Mouse (Mus musculus) intestine, postnatal 0 days (tissue): Measurements from ENCODE around the gene Hspa12a. TPM values are rescaled to one million over a fixed set of nuclear protein-coding genes. Genes with fewer than 3 reads are reported as not detected.

Source experiments
- ATAC-seq: fragments of 200-750 bp; cut with Nextera tagmentation; 2 replicates; pipeline ENCODE4 v1.8.0; 2017; ENCODE audit warnings: mild to moderate bottlenecking, moderate TSS enrichment, moderate library complexity
- H3K27ac ChIP-seq: fragments of 300-500 bp; sonication (generic); 2 replicates; pipeline ENCODE4 v1.5.1; 2014; ENCODE audit warnings: mild to moderate bottlenecking, low read depth, low read length, moderate library complexity
- H3K27me3 ChIP-seq: fragments of 300-500 bp; sonication (generic); replicated peaks from 2 replicates; pipeline ENCODE4 v1.6.1; 2014; ENCODE audit warnings: low read length, mixed read lengths; ENCODE audit not compliant: control insufficient read depth, insufficient read depth
- H3K36me3 ChIP-seq: fragments of 300-500 bp; sonication (generic); 2 replicates; pipeline ENCODE4 v1.6.1; 2014; ENCODE audit warnings: mild to moderate bottlenecking, moderate library complexity; ENCODE audit not compliant: control insufficient read depth, insufficient read depth
- H3K4me1 ChIP-seq: fragments of 300-500 bp; sonication (generic); replicated peaks from 2 replicates; pipeline ENCODE4 v1.6.1; 2014; ENCODE audit warnings: antibody characterized with exemption, low read length, mixed read lengths; ENCODE audit not compliant: control insufficient read depth, insufficient read depth
- H3K4me2 ChIP-seq: fragments of 300-500 bp; sonication (generic); replicated peaks from 2 replicates; pipeline ENCODE4 v1.6.1; 2014; ENCODE audit warnings: low read depth, mild to moderate bottlenecking, moderate library complexity
- H3K4me3 ChIP-seq: fragments of 300-500 bp; sonication (generic); 2 replicates; pipeline ENCODE4 v1.5.1; 2014; ENCODE audit warnings: low read depth, low read length
- H3K9ac ChIP-seq: fragments of 300-500 bp; sonication (generic); 2 replicates; pipeline ENCODE4 v1.6.1; 2014; ENCODE audit warnings: mild to moderate bottlenecking, low read depth, low read length
- H3K9me3 ChIP-seq: fragments of 300-500 bp; sonication (generic); 2 replicates; pipeline ENCODE4 v1.6.1; 2016; ENCODE audit warnings: mixed run types; ENCODE audit not compliant: control insufficient read depth
- CTCF ChIP-seq: sonication (generic); IDR thresholded peaks from 2 replicates; pipeline ENCODE4 v1.5.1; 2016; ENCODE audit warnings: low read depth, mild to moderate bottlenecking, control low read depth, antibody characterized with exemption, moderate library complexity
- WGBS: fragments of 180-500 bp; shearing (Covaris S2); extraction: QIAGEN DNeasy Blood & Tissue Kit; methylation state at CpG from one replicate; pipeline ENCODE4 v1.1.7; 2014; 5-methylcytosine and 5-hydroxymethylcytosine counted together
- polyA plus RNA-seq: library from polyadenylated mRNA; unstranded; fragments of >200 nt; fragmentation: Nextera tagmentation; extraction: Ambion mirVana; gene quantifications from 2 replicates; pipeline ENCODE4 v1.2.1, GENCODE M21; 2015

Hspa12a gene
- polyA plus RNA-seq, 1 experiment from 2014 or later = 3.6 TPM

GRCm38 (mm10) chr19:58866651-58867050, 76.8 kb downstream of the Hspa12a start:
- Histone ChIP-seq H3K4me2 (no peak overlapping the region), H3K9ac (no peak overlapping the region), H3K4me1 (no peaks in the 10 kb centered on the region), H3K27ac (no peak overlapping the region), H3K9me3 (no peaks in the 10 kb centered on the region), H3K27me3 (no peaks in the 10 kb centered on the region), H3K36me3 (no peaks in the 10 kb centered on the region), H3K4me3 (no peak overlapping the region)
- 50% methylated on average over 4 of the region's 4 CpGs for WGBS
- ATAC-seq = no peak
- TF ChIP-seq CTCF = no peak

GRCm38 (mm10) chr19:58865224-58865623, 78.2 kb downstream of the Hspa12a start:
- Histone ChIP-seq H3K27ac (no peak overlapping the region), H3K4me1 (peaks cover 5% of the 10 kb centered on the region; the same call in 1 of the 2 replicates), H3K4me3 (no peak overlapping the region), H3K9me3 (no peaks in the 10 kb centered on the region), H3K27me3 (no peaks in the 10 kb centered on the region), H3K36me3 (no peaks in the 10 kb centered on the region), H3K4me2 (no peak overlapping the region), H3K9ac (no peak overlapping the region)
- no peak for ATAC-seq
- 49% methylated on average over 5 of the region's 5 CpGs for WGBS
- no peak for TF ChIP-seq CTCF

- no peak overlapping the region for H3K4me3 ChIP-seq
- H3K9ac ChIP-seq = no peak overlapping the region
- no peak for ATAC-seq
- H3K36me3 ChIP-seq = no peaks in the 10 kb centered on the region
- no peaks in the 10 kb centered on the region for H3K9me3 ChIP-seq
- no peak for TF ChIP-seq CTCF
- H3K27ac ChIP-seq = no peak overlapping the region
- peaks cover 10% of the 10 kb centered on the region; the same call in 1 of the 2 replicates for H3K4me1 ChIP-seq
- H3K4me2 ChIP-seq = no peak overlapping the region
- H3K27me3 ChIP-seq = no peaks in the 10 kb centered on the region; the same call in 1 of the 2 replicates
- whole genome bisulfite sequencing = 88% methylated on average over 1 of the region's 1 CpGs
Measured at GRCm38 (mm10) chr19:58864006-58864573, 79.4 kb downstream of the Hspa12a start.

- no peak for ATAC-seq
Measured at GRCm38 (mm10) chr19:58861174-58861760, 82.2 kb downstream of the Hspa12a start.

GRCm38 (mm10) chr19:58860255-58861173, 82.9 kb downstream of the Hspa12a start:
- peak; percentile 82 for ATAC-seq

More at GRCm38 (mm10) chr19:58861174-58861760, 82.2 kb downstream of the Hspa12a start:
- 22% methylated on average over 12 of the region's 12 CpGs for whole genome bisulfite sequencing
- Histone ChIP-seq H3K27me3 (no peaks in the 10 kb centered on the region; the same call in 1 of the 2 replicates), H3K9ac (no peak overlapping the region), H3K4me2 (peak overlapping the region; percentile 86), H3K36me3 (no peaks in the 10 kb centered on the region), H3K9me3 (no peaks in the 10 kb centered on the region), H3K27ac (no peak overlapping the region), H3K4me3 (peak overlapping the region; percentile 55), H3K4me1 (peaks cover 10% of the 10 kb centered on the region; the same call in 1 of the 2 replicates)
- TF ChIP-seq CTCF = no peak

GRCm38 (mm10) chr19:58859831-58860254, 83.6 kb downstream of the Hspa12a start:
- no peak for TF ChIP-seq CTCF
- no peaks in the 10 kb centered on the region for H3K36me3 ChIP-seq
- no peak overlapping the region for H3K27ac ChIP-seq
- 6% methylated on average over 14 of the region's 14 CpGs for WGBS
- no peaks in the 10 kb centered on the region for H3K9me3 ChIP-seq
- ATAC-seq = no peak
- no peaks in the 10 kb centered on the region; the same call in 1 of the 2 replicates for H3K27me3 ChIP-seq
- 0 out of 2 replicates have a peak overlapping the region, but pooled peaks have one; percentile 53 for H3K9ac ChIP-seq
- H3K4me3 ChIP-seq = peak overlapping the region; percentile 55
- H3K4me2 ChIP-seq = peak overlapping the region; percentile 86
- peaks cover 10% of the 10 kb centered on the region; the same call in 1 of the 2 replicates for H3K4me1 ChIP-seq

More at GRCm38 (mm10) chr19:58860255-58861173, 82.9 kb downstream of the Hspa12a start:
- peak; percentile 48 for TF ChIP-seq CTCF
- 1% methylated on average over 42 of the region's 46 CpGs for WGBS
- peak overlapping the region; percentile 55 for H3K4me3 ChIP-seq
- H3K27me3 ChIP-seq = no peaks in the 10 kb centered on the region; the same call in 1 of the 2 replicates
- peaks cover 10% of the 10 kb centered on the region; the same call in 1 of the 2 replicates for H3K4me1 ChIP-seq
- H3K27ac ChIP-seq = no peak overlapping the region
- no peaks in the 10 kb centered on the region for H3K36me3 ChIP-seq
- H3K9ac ChIP-seq = peak overlapping the region; percentile 53
- H3K9me3 ChIP-seq = no peaks in the 10 kb centered on the region
- H3K4me2 ChIP-seq = peak overlapping the region; percentile 86
